Mouse (Mus musculus): ENCODE measurements at regions not wholly inside any gene's neighbourhood (a gene's known extent, or its start where the extent isn't known, plus 50 kb on each side); places are given as distances from the start of the nearest gene placed in this dataset.

- no peak for DNase-seq
Measured at GRCm38 (mm10) chr4:67673961-67674360, 846.6 kb downstream of the Tlr4 start.

GRCm38 (mm10) chr4:67677589-67677988, 850.2 kb downstream of the Tlr4 start:
- DNase-seq: no peak

DNA sequence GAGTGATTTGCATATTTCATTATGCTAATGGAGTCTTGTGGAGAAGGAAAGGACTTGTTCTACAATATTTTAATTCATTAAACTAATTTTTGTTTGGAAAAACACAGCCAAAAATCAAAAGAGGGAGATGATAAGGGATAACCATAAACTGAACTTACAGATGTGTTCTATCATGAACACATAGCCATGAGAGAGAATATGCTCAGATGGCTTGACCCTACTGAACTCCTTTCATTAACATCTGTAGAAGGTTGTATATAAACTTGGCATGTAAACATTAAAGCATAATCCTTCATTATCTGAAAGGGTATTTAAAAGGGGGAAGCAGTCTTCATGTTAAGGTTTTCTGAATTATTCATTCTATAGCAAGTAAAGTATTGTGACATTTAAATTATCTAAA, 871.1 kb downstream of the Tlr4 start:
- no peak for DNase-seq

Data from heart, adult 11 months (tissue).